Mouse (Mus musculus) lung, adult 2 months (tissue): ENCODE measurements around the gene Pgf.

Source experiments
- CTCF ChIP-seq: fragments of 200-500 bp; IDR thresholded peaks from 2 replicates; pipeline ENCODE4 v1.5.1; 2011; ENCODE audit warnings: mild to moderate bottlenecking, low read length, control low read depth; ENCODE audit not compliant: insufficient read depth
- POLR2A ChIP-seq: fragments of 200-500 bp; IDR thresholded peaks from 2 replicates; pipeline ENCODE4 v1.6.1; 2011; ENCODE audit warnings: low read depth, mild to moderate bottlenecking, control low read depth, low read length, borderline replicate concordance; ENCODE audit errors: extremely low read depth

DNA sequence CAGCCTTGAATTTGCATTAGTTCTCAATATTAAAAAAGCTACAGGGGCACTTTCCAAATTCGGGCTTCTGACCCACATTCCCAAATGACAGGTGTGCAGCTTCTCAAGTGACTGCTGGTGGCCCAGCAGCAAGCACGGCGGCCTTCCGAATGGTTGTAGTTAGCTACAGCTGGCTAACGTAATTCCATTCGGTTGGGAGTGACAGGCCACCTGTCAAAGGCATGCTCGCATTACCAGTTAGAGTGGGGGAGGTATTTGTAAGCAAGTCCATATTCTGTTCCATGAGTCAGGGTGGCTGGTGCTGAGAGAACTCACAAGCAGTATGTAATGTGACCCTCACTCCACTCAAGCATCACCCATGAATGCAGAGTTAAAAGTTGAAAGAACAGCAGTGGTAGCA is 49.6 kb upstream of the Pgf start:
- TF ChIP-seq CTCF (no peak), POLR2A (no peak)
